Mouse (Mus musculus): ENCODE data around the gene Gdf9.

DNA sequence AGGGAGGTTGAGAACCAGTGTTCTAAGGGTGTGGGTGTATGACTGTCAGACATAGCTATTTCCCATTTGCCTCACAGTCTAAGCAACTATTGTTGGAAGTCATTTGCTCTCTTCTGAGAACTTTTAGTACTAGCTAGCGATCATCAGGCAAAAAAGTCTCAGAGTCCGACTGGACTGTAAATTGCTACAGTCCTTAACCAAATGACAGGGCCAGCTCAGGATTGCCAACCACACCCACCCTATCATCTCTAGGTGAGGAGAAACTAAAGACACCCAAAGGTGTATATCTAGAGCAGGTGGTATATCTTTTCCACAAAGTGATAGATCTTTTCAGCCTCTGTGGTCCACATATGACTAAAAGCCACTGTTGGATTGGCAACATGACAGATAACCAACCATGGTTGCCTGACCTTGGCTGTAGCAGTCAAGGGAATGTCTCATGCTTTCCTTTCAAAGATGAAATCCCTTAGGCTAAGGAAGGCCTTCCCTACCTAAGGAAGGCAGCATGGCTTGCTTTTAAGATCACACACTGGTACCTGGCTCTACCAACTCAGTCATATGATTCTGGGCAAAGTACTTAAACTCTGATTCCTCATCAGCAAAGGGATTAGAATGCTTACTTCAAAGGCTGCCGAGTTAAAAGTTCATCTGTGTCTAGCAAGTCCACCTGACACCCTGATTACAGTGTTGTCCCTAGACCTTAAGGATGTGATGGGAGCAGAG is 2.7 kb upstream of the Gdf9 start:
- TF ChIP-seq POLR2A (IDR thresholded peaks at IDR 0.05; ENCODE audit: insufficient read depth, low read depth, low read length) (no peak), CTCF (IDR thresholded peaks at IDR 0.05; ENCODE audit: insufficient read depth, low read depth, low read length) (no peak)
